Mouse (Mus musculus): ENCODE measurements around the gene Aebp1.

Gene Aebp1

GRCm38 (mm10) chr11:5897839-5898238, 36.1 kb downstream of the Aebp1 start:
- DNase-seq = no peak

DNA sequence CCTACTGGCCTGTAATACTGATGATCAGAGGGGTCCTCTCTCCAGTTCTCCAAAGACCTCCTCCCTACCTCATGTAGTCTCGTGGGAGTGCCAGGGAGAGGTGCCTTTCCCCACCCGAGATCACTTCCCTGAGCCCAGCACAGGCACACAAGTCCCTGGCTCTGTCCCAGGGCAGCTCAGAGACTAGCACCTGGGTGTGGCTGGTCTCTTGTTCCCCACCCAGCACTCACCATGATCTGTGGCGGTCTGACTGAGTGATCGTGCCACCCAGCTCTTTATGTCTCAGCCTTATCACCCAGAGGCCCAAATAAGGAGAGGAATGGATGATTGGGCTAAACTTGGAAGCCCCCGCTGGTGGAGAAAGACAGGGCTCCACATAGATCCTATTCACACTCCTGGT, 36.8 kb downstream of the Aebp1 start, which contains the start of gene Myl7:
Gene Myl7, minus strand, starts transcription at position 252 of the 400 bp plus-strand sequence.
- no peak for DNase-seq

GRCm38 (mm10) chr11:5899286-5899685, 37.5 kb downstream of the Aebp1 start:
- DNase-seq = no peak

DNA sequence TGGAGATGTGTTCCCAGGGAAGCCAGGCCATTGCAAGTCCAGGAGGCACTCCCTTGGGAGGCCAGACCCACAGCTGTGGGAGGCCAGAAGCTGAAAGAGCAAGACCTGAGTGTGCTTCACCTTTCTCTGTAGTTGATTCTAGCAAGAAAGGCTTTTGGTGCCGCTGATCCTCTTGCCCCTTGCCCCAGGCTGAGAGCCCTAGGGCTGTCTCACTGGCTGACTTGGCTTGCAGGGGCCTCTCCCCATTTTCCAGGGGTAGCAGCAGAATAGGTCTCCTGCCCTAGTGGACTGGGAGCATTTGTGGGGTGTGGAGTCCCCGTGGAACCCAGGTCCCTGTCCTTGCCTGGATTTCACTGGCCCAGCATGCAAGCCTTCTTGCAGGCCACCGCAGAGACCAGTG, 39.6 kb downstream of the Aebp1 start:
- DNase-seq = peak; percentile 14

GRCm38 (mm10) chr11:5901950-5902349, 40.2 kb downstream of the Aebp1 start:
- peak; percentile 56 for DNase-seq

GRCm38 (mm10) chr11:5902390-5902789, 40.6 kb downstream of the Aebp1 start:
- no peak for DNase-seq

DNA sequence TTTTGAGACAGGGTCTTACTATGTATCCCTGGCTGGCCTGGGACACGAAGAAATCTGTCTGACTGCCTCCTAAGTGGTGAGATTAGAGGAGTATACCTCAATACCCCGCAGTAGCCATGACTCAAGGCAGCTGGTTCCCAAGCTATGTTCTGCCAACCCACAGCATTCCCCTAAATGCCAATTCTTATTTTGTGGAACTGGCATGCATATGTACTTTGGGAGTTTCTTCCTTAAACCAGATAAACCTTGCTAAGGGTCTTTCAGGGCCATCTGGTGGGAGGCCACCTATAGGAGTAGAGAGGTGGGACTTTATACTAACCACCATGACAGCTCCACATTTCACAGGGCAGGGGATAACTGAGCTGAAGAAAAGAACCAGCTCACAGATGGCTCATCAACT, 42.1 kb downstream of the Aebp1 start:
- no peak for DNase-seq

GRCm38 (mm10) chr11:5904357-5904756, 42.6 kb downstream of the Aebp1 start:
- no peak for DNase-seq

DNA sequence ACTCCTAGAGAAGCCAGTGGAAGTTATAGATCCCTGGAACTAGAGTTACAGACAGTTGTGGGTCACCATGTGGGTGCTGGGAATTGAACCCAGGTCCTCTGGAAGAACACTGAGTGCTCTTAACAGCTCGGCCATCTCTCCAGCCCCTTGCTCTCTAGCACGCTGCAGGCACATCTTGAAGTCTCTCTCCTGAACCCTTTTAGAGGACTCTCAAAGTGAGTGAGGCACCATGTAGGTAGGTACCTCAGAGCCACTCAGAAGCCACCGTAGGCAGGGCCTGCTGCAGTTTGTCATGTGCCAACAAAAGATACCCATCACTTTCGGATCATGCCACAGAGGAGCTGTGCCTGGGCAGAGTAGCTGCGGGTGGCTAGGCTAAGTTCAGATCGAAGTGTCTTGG, 43.1 kb downstream of the Aebp1 start:
- DNase-seq = no peak

- DNase-seq = no peak
Measured at GRCm38 (mm10) chr11:5905778-5906518, 44.2 kb downstream of the Aebp1 start.

DNA sequence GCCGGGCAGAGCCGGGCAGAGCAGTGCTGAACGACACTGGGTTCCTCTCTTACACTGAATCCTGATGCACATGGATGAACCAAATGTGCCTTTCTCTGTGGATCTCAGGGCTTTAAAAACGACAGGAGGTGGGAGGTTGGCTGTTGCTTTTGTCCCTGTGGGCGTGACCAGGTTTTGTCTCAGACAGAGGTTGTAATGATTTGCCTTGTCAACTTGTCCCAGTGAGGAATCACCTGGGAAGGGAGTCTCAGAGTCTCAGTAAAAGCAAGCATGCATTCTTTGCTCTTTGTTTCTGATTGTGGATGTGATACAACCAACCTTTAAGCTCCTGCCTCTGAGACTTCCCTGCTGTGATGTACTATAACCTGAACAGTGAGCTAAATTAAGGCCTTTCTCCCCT, 45.3 kb downstream of the Aebp1 start:
- no peak for DNase-seq

DNA sequence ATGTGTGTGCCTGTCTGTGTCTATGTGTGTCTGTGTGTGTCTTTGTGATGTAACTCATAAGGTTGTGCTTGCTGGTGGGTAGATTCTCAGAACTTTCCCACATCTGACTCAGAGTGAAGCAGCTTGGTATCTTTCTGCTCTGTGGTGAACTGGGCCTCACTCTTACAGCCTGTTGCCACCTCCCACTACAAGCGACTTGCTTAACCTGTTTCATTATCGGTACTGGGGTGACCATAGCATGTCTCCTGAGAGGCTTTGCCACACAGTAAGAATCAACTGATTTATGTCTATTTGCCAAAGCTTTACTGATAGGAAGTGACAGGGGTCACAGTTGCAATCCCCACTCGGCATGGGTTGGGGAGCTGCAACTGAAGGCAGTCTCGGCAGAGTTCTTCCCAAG, 46.9 kb downstream of the Aebp1 start:
- DNase-seq = no peak

GRCm38 (mm10) chr11:5912635-5913034, 50.9 kb downstream of the Aebp1 start:
- peak; percentile 78 for DNase-seq

- DNase-seq = no peak
Measured at GRCm38 (mm10) chr11:5913256-5913655, 51.5 kb downstream of the Aebp1 start.

DNA sequence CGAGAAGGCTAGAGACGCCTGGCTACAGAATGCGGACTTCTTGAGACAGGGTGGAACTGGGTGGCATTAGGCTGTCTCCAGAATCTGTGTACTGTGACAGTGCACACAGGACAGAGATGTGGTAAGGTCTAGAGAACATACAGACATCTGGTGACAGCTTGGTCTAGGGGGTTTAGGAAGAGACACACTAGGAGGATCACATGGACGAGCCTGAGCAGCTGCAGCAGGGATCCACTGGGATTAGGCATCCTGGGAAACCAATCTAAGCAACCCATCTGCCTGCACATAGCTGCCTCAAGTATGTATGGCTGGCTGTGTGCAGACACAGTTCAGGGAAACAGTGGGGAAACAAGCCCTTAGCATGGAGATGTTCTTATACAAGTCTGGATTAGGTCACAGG, 52.2 kb downstream of the Aebp1 start:
- no peak for DNase-seq

DNA sequence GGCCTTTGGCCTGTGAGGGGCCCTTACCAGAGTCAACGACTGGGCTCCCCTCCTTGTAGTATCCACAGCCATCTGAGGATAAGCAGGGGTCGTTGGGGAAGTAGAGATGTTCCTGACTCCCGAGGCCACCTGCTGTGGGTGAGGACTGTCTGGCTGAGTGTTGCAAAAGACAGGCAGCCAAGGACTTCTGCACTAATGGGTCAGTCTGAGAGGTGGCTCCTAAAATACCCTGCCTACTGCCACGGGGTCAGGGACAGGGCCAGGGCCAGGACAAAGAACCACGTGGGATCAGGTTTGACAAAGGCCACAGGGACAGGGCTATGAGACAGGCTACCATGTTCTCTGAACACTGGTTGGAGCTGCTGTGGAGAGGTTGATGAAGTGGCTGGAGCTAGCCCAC, 53.2 kb downstream of the Aebp1 start:
- DNase-seq = no peak

GRCm38 (mm10) chr11:5915429-5916177, 53.9 kb downstream of the Aebp1 start:
- no peak for DNase-seq

DNA sequence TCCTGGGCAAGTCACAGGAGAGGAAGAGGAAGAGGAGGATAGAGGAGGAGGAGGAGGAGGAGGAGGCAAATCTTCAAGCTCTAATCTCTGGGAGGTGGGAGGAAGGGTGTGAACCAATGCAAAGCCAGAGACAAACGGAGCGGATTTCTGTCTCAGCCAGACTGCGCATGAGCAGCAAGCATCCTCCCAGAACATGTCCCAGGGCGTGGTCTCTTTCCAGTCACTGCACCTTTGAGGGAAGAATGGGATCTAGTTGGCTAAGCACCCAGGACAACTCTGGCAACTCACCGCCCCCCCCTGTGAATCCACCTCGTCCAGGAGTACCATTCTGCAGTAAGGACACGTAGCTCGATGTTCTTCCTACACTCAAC, 54.4 kb downstream of the Aebp1 start:
- peak; percentile 67 for DNase-seq

DNA sequence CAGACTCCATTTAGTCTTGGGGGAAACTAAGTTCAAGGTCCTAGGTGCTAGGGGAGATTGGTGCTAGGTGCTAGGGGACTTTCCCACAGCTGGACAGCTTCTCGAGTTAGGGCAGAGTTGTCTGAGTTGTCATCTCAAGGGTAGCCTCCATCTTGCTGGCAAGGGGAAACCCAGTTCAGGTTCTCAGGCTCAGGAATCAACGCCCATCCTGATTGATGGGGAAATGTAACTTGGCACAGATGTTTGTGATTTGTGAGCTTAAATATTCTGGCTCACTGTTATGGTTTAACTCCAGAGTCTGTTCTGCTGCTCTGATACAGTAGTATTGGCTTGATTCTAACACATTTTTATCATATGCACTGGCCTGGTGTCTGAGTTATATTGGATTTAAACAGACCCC, 56.4 kb downstream of the Aebp1 start:
- DNase-seq = no peak

DNA sequence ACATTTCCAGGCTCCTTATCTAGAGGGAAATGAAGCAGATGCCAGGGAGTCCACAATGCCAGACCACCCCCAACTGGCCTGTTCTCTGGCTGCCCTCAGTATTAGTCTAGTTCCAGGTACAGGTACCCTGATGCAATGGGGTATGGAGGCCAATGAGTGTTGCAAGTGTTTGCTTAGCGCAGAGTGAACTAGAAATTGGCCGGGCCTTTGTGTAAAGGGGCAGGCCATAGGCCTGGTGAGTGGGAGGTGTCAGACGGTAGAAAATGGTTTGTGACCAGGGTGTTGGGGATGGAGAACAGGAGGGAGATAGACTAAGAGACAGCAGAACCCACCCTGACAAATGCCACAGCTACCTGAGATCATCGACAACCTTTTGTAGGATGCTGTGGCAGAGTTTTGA, 57.9 kb downstream of the Aebp1 start:
- DNase-seq = no peak

- DNase-seq = no peak
Measured at GRCm38 (mm10) chr11:5920323-5920960, 58.7 kb downstream of the Aebp1 start.

Measured in cerebellum, adult 11-12 months (tissue).